Mouse (Mus musculus): ENCODE measurements around the gene Bcl2a1b.
"Not testable (repeated sequence)": the region's sequence is repeated elsewhere in the genome, so short reads cannot be mapped to it uniquely, and the experiment has no call there.

DNA sequence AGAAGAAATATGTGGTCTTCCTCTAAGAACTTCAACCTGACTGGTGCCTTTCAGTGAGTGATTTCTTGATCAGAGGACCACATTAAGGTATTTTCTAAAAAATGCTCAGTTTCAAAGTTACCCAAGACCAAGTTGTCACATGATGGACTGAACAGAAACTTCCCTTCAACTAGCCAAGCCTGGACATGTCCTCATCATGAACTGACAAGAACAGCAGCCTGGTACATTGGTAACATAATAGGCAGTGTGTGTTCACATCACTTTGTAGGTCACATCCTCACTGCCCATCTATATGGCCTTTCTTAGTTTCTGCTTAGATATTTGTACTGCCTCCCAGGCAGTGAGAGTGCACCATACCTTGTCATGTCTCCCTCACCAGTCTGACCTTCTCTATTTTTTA is 26.5 kb upstream of the Bcl2a1b start:
- not testable (repeated sequence) for TF ChIP-seq CTCF (IDR thresholded peaks at IDR 0.05; ENCODE audit: extremely low read depth, insufficient read length, insufficient replicate concordance, low read depth, low read length); POLR2A (IDR thresholded peaks at IDR 0.05; ENCODE audit: low read depth, low read length)

Data from small intestine, adult 2 months (tissue).